Mouse (Mus musculus) heart, embryonic 14.5 days (tissue): ENCODE data around the gene Cmtm5. TPM values are rescaled to one million over a fixed set of nuclear protein-coding genes. Genes with fewer than 3 reads are reported as not detected.
A peak's percentile ranks its signal among the peaks of the same experiment; 100 is the strongest.

Experiments used
- ATAC-seq: fragments of 200-750 bp; cut with Nextera tagmentation; 2 replicates; pipeline ENCODE4 v1.8.0; 2017; ENCODE audit warnings: low read depth, moderate TSS enrichment; ENCODE audit not compliant: insufficient number of reproducible peaks, insufficient read depth, low FRiP score
- H3K27ac ChIP-seq, 2 experiments: fragments of 200-500 bp in 1 of 2; fragments of 300-500 bp in 1 of 2; sonication (generic) in 1 of 2; replicated peaks in 1 of 2; 2 replicates each; pipeline ENCODE4 v1.5.1; 2012 to 2014; ENCODE audit warnings: low read depth in 2 of 2, low read length in 2 of 2, control low read depth in 1 of 2, mild to moderate bottlenecking in 1 of 2, mixed read lengths in 1 of 2; ENCODE audit not compliant: control insufficient read depth in 1 of 2, insufficient read depth in 1 of 2
- H3K27me3 ChIP-seq: fragments of 300-500 bp; sonication (generic); 2 replicates; pipeline ENCODE4 v1.6.1; 2014; ENCODE audit warnings: mild to moderate bottlenecking, low read length, control low read depth; ENCODE audit not compliant: control insufficient read depth, insufficient read depth
- H3K36me3 ChIP-seq: fragments of 300-500 bp; sonication (generic); 2 replicates; pipeline ENCODE4 v1.6.1; 2014; ENCODE audit warnings: mild to moderate bottlenecking, control low read depth, low read length, mixed read lengths; ENCODE audit not compliant: control insufficient read depth, insufficient read depth
- H3K4me1 ChIP-seq, 2 experiments: fragments of 200-500 bp in 1 of 2; fragments of 300-500 bp in 1 of 2; sonication (generic) in 1 of 2; 2 replicates each; pipeline ENCODE4 v1.6.1; 2012 to 2014; ENCODE audit warnings: low read length in 2 of 2, control low read depth in 1 of 2, mixed read lengths in 1 of 2; ENCODE audit not compliant: control insufficient read depth in 2 of 2, insufficient read depth in 2 of 2
- H3K4me2 ChIP-seq: fragments of 300-500 bp; sonication (generic); 2 replicates; pipeline ENCODE4 v1.6.1; 2014; ENCODE audit warnings: mild to moderate bottlenecking, low read length
- H3K4me3 ChIP-seq, 2 experiments: fragments of 200-500 bp in 1 of 2; fragments of 300-500 bp in 1 of 2; sonication (generic) in 1 of 2; 2 replicates each; pipeline ENCODE4 v1.5.1; 2012 to 2014; ENCODE audit warnings: low read length in 2 of 2, mild to moderate bottlenecking in 2 of 2, control low read depth in 1 of 2, low read depth in 1 of 2, moderate library complexity in 1 of 2; ENCODE audit not compliant: control insufficient read depth in 1 of 2, insufficient read depth in 1 of 2
- H3K9ac ChIP-seq: fragments of 300-500 bp; sonication (generic); 2 replicates; pipeline ENCODE4 v1.6.1; 2014; ENCODE audit warnings: mild to moderate bottlenecking, low read length
- H3K9me3 ChIP-seq: fragments of 300-500 bp; sonication (generic); 2 replicates; pipeline ENCODE4 v1.6.1; 2016; ENCODE audit warnings: low read length, control low read depth; ENCODE audit not compliant: control insufficient read depth
- WGBS: fragments of 180-500 bp; shearing (Covaris S2); extraction: QIAGEN DNeasy Blood & Tissue Kit; methylation state at CpG from one replicate; pipeline ENCODE4 v1.1.7; 2014; 5-methylcytosine and 5-hydroxymethylcytosine counted together
- polyA plus RNA-seq: library from polyadenylated mRNA; unstranded; fragments of >200 nt; fragmentation: Nextera tagmentation; extraction: Ambion mirVana; gene quantifications from 2 replicates; pipeline ENCODE4 v1.2.1, GENCODE M21; 2014

Cmtm5 gene
- polyA plus RNA-seq, 1 experiment from 2014 or later: 0.72 TPM

GRCm38 (mm10) chr14:54960769-54961168 lies 24.7 kb downstream of the Cmtm5 start:
- Histone ChIP-seq H3K4me1 (peaks cover 18 to 22% of the 10 kb centered on the region in 2 experiments; a peak in 3 of 4 replicates), H3K4me3 (peak overlapping the region; percentile 31 to 42; a peak in 3 of 4 replicates), H3K9ac (peak overlapping the region; percentile 83), H3K9me3 (no peaks in the 10 kb centered on the region), H3K27ac (peak overlapping the region; percentile 29 to 87), H3K4me2 (peak overlapping the region; percentile 66), H3K36me3 (peaks cover 90% of the 10 kb centered on the region), H3K27me3 (no peaks in the 10 kb centered on the region)
- no peak for ATAC-seq
- WGBS: 38% methylated on average over 10 of the region's 10 CpGs

- 47% methylated on average over 5 of the region's 5 CpGs for WGBS
- peak overlapping the region; percentile 83 for H3K9ac ChIP-seq
- ATAC-seq: no peak
- no peaks in the 10 kb centered on the region for H3K9me3 ChIP-seq
- peak overlapping the region; percentile 66 for H3K4me2 ChIP-seq
- H3K4me3 ChIP-seq: peak overlapping the region; percentile 31 to 42
- no peaks in the 10 kb centered on the region for H3K27me3 ChIP-seq
- H3K4me1 ChIP-seq: peaks cover 18 to 24% of the 10 kb centered on the region in 2 experiments; a peak in 3 of 4 replicates
- peaks cover 83% of the 10 kb centered on the region for H3K36me3 ChIP-seq
- peak overlapping the region; percentile 71 to 87 for H3K27ac ChIP-seq
Measured at GRCm38 (mm10) chr14:54961487-54961886, 25.4 kb downstream of the Cmtm5 start.

- Histone ChIP-seq H3K27me3 (no peaks in the 10 kb centered on the region), H3K4me1 (peaks cover 23 to 36% of the 10 kb centered on the region in 2 experiments), H3K4me2 (peak overlapping the region; percentile 66), H3K4me3 (peak overlapping the region; percentile 42 to 62), H3K27ac (peak overlapping the region; percentile 71 to 87), H3K9me3 (no peaks in the 10 kb centered on the region), H3K36me3 (peaks cover 71% of the 10 kb centered on the region), H3K9ac (peak overlapping the region; percentile 83)
- 46% methylated on average over 7 of the region's 7 CpGs for WGBS
- no peak for ATAC-seq
Measured at GRCm38 (mm10) chr14:54962714-54963113, 26.7 kb downstream of the Cmtm5 start.

- Histone ChIP-seq H3K36me3 (peaks cover 61% of the 10 kb centered on the region), H3K4me2 (peak overlapping the region; percentile 66), H3K27me3 (no peaks in the 10 kb centered on the region), H3K27ac (peak overlapping the region; percentile 87 to 92), H3K4me3 (peak overlapping the region; percentile 42 to 62), H3K9ac (peak overlapping the region; percentile 83), H3K4me1 (peaks cover 27 to 31% of the 10 kb centered on the region in 2 experiments), H3K9me3 (no peaks in the 10 kb centered on the region)
- WGBS: 59% methylated on average over 11 of the region's 11 CpGs
- ATAC-seq: no peak
Measured at GRCm38 (mm10) chr14:54963727-54964126, 27.7 kb downstream of the Cmtm5 start.

GRCm38 (mm10) chr14:54965044-54965443 lies 29.0 kb downstream of the Cmtm5 start:
- H3K4me2 ChIP-seq: peak overlapping the region; percentile 66
- H3K4me3 ChIP-seq: peak overlapping the region; percentile 42 to 62
- 25% methylated on average over 15 of the region's 15 CpGs for WGBS
- H3K9me3 ChIP-seq: no peaks in the 10 kb centered on the region
- peaks cover 54% of the 10 kb centered on the region for H3K36me3 ChIP-seq
- peak overlapping the region; percentile 83 for H3K9ac ChIP-seq
- peak overlapping the region; percentile 87 to 92 for H3K27ac ChIP-seq
- no peak for ATAC-seq
- peaks cover 30 to 31% of the 10 kb centered on the region in 2 experiments for H3K4me1 ChIP-seq
- H3K27me3 ChIP-seq: no peaks in the 10 kb centered on the region

GRCm38 (mm10) chr14:54965631-54966030 lies 29.6 kb downstream of the Cmtm5 start:
- H3K27ac ChIP-seq: peak overlapping the region; percentile 87 to 92
- H3K4me2 ChIP-seq: peak overlapping the region; percentile 66
- H3K27me3 ChIP-seq: no peaks in the 10 kb centered on the region
- H3K9ac ChIP-seq: peak overlapping the region; percentile 83
- WGBS: 20% methylated on average over 6 of the region's 6 CpGs
- peaks cover 27 to 30% of the 10 kb centered on the region in 2 experiments for H3K4me1 ChIP-seq
- peak overlapping the region; percentile 42 to 62 for H3K4me3 ChIP-seq
- H3K9me3 ChIP-seq: no peaks in the 10 kb centered on the region
- H3K36me3 ChIP-seq: peaks cover 54% of the 10 kb centered on the region
- ATAC-seq: no peak

- Histone ChIP-seq H3K9me3 (no peaks in the 10 kb centered on the region), H3K4me1 (peaks cover 23 to 27% of the 10 kb centered on the region in 2 experiments), H3K4me2 (peak within 1 kb of the TSS; percentile 66), H3K9ac (peak within 1 kb of the TSS; percentile 83), H3K27me3 (no peaks in the 10 kb centered on the region), H3K4me3 (peak within 1 kb of the TSS; percentile 42 to 62), H3K27ac (peak within 1 kb of the TSS; percentile 87 to 92), H3K36me3 (peaks cover 54% of the 10 kb centered on the region)
- WGBS: 23% methylated on average over 7 of the region's 7 CpGs
- peak; percentile 54 for ATAC-seq
Measured at GRCm38 (mm10) chr14:54966320-54966977, 30.4 kb downstream of the Cmtm5 start, which contains the start of gene Myh6. TSS of gene Myh6 (minus strand) at chr14:54966927.
